Mouse (Mus musculus) lung, adult 10 weeks (tissue): Measurements from ENCODE around the gene Dzank1. TPM values are rescaled to one million over a fixed set of nuclear protein-coding genes. Genes with fewer than 3 reads are reported as not detected.

ENCODE experiments used
- polyA plus RNA-seq: library from polyadenylated mRNA; stranded (reverse); fragments of 350-450 nt; fragmentation: Illumina TruSeq; extraction: RNeasy Lipid Tissue Mini Kit (QIAGEN cat#74804); gene quantifications from one replicate; pipeline ENCODE4 v1.2.3, GENCODE M21; 2014; ENCODE audit warnings: low read depth, low replicate concordance; ENCODE audit not compliant: insufficient read depth

Dzank1 gene
- 1.5 TPM for polyA plus RNA-seq

DNA sequence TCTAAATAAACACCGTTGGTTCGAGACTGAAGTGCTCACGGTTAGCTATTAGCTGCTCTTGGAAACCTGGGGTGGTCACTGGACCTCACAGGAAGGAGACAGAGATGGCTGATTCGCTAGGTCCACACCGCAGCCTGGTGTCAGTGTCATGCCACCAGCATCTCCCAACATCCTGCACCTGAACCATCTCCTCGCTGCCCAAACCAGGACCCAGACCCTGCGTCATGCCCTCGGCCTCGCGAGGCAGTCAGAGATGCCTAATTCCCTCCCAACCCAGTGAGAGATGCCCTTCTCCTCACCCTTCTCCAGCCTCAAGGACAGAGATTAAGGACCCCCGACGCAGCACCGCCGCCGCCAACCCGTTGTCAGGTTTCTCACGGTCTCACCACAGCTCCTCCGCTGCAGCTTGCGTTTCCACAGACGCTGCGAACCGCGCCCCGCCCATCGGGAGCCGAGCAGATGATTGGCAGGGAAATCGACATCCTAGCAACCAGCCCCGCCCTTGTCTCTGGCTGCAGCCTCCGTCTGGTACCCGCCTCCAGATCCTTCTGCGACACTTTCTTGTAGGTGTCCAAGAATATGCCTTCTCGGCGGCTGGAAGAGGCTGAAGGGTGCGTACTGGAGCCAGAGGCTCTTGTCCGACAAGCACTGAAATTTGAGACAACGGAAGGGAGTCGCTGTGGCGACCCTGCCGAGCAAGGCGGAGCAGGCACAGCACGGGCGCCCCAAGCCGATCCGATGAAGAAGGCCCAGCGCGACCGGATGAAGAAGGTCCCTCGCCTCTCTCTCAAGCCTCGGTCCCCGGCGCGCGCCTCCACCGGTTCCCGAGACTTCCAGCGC, at the start of gene Dzank1, which contains the start of gene Polr3f:
Gene Dzank1, minus strand, starts transcription at position 434 of the 840 bp plus-strand sequence.
Gene Polr3f, plus strand, starts transcription at position 738 of the 840 bp plus-strand sequence.

DNA sequence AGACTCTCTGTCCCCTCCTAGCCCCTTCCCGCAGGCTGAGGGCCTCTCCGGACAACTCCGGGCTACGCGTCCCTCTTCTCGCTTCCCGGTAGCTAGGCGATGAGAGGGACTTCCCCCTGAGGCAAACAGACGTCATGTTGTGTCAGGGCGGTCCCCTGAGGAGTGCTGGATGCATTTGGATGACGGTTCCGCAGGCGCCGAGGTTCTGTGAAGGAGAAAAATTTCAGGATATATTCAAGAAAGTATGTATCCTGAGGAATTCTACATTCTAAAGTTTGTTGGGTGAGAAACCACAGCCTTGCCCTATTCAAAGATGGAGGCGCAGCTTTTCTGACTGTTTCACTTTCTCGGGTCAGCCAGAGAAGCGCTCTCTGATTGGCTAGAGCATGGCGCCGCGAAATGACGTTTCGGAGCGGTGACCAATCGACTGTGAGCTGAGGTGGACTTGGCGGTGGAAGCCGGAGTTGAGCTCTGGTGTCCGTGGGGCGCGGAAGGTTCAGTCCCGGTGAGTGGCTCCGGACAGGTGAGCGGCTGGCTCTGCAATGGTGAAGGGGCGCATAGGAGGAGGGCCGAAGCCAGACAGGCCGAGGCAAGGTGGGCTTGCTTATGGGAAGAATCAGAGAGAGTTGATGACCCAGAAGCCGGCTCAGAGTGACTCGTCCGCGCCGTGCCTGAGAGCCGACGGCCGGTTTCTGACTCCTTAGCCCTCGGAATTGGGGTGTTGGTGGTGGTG, 28.8 kb upstream of the Dzank1 start, which contains the start of gene Sec23b:
Gene Sec23b, plus strand, starts transcription at position 410 of the 733 bp plus-strand sequence.

DNA sequence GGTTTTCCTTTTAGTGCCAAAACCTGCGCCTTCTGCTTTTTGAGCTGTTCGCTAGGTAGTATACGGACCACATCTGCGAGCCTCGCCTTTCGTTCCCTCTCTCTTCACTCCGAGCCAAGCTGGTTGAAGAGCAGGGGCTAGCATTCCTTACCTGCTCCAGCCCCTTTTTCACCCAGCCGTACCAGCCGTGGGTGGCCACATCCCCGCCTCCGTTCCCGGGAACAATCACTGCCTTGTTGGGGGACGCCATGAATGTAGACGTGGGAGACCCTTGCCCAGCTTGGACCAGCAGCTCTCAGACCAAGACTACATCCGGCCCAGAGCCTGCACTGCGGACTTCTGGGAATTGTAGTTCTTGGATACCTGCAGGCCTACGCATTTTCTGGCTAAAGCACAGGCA, 23.3 kb upstream of the Dzank1 start, which contains the start of gene Rbbp9:
Gene Rbbp9, minus strand, starts transcription at position 341 of the 400 bp plus-strand sequence.

Other genes with a start within 250 kb of the Dzank1 start
- gene Ovol2, start 195.3 kb downstream of the Dzank1 start, polyA plus RNA-seq = 3.1 TPM
- 16.1 TPM for gene Kat14, start 158.4 kb downstream of the Dzank1 start, polyA plus RNA-seq
- not detected for gene Pet117, start 158.4 kb downstream of the Dzank1 start, polyA plus RNA-seq
- 6.6 TPM for gene Polr3f, start 304 bp upstream of the Dzank1 start, polyA plus RNA-seq
- gene Rbbp9, start 23.5 kb upstream of the Dzank1 start, polyA plus RNA-seq = 22.8 TPM
- 33.8 TPM for gene Sec23b, start 28.8 kb upstream of the Dzank1 start, polyA plus RNA-seq
- 54.3 TPM for gene Smim26, start 66.6 kb upstream of the Dzank1 start, polyA plus RNA-seq
- 23.8 TPM for gene Dtd1, start 72.5 kb upstream of the Dzank1 start, polyA plus RNA-seq